Mouse (Mus musculus): ENCODE results near the gene Tbc1d12. TPM values are rescaled to one million over a fixed set of nuclear protein-coding genes. Genes with fewer than 3 reads are reported as not detected.
A peak's percentile ranks its signal among the peaks of the same experiment; 100 is the strongest.

Gene Tbc1d12
- polyA plus RNA-seq (2014; fragmentation: Nextera tagmentation; extraction: Ambion mirVana) = 4.2 and 4.7 TPM in 2 replicates

DNA sequence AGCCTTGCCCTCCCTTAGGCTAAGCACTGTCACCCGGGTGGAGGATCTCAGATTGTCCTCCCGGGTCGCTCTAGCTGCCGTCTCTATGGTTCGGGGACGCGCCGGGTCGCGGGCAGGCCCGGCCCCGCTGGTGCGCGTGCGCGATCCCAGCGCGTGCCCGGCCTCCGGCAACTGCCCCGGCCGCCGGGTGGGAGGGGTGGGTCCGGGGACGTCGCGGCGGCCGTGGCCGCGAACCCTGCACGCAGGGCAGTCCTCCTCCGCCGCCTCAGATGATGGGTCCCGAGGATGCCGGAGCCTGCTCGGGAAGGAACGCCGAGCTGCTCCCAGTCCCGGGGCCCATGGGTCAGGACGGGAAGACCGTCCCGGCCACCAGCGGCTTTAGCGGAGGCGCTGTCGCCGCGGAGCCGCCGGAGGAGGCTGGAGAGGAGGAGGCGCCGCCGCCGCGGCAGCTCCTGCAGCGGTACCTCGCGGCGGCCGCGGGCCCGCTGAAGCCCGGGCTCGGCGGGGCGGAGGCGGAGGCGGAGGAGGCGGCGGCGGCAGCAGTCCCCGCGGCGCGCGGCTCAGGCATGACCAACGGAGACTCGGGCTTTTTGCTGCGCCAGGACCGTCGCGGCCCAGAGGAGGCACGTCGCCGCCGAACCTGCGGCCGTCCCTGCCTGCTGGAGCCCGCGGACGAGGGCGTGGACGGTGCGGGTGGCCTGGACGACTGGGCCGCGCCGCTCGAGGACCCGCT lies at the start of gene Tbc1d12:
Gene Tbc1d12, plus strand, starts transcription at position 142 of the 733 bp plus-strand sequence.
- Histone ChIP-seq H3K27ac (replicated peaks; ENCODE audit: low read depth, low read length) (peak within 1 kb of the TSS; percentile 87), H3K4me1 (ENCODE audit: control insufficient read depth, insufficient read depth, low read length) (no peaks in the 10 kb centered on the region), H3K9ac (ENCODE audit: low read depth, low read length) (peak within 1 kb of the TSS; percentile 86), H3K9me3 (ENCODE audit: control insufficient read depth, low read length) (no peaks in the 10 kb centered on the region), H3K4me2 (ENCODE audit: low read depth, low read length) (peak within 1 kb of the TSS; percentile 65), H3K4me3 (ENCODE audit: low read depth, low read length) (peak within 1 kb of the TSS; percentile 88), H3K36me3 (ENCODE audit: control insufficient read depth, insufficient read depth, low read length) (no peaks in the 10 kb centered on the region), H3K27me3 (replicated peaks; ENCODE audit: control insufficient read depth, insufficient read depth, low read length) (no peaks in the 10 kb centered on the region)
- ATAC-seq (ENCODE audit: low read depth) = peak; percentile 95
- peak; percentile 92 for DNase-seq (ENCODE audit: low spot score)
- whole genome bisulfite sequencing = 0% methylated on average over 11 of the region's 101 CpGs

GRCm38 (mm10) chr19:38787756-38788155 lies 48.6 kb upstream of the Tbc1d12 start:
- no peak for ATAC-seq (ENCODE audit: low read depth)
- H3K4me2 ChIP-seq (ENCODE audit: low read depth, low read length) = no peak overlapping the region
- H3K9ac ChIP-seq (ENCODE audit: low read depth, low read length) = no peak overlapping the region
- no peaks in the 10 kb centered on the region for H3K9me3 ChIP-seq (ENCODE audit: control insufficient read depth, low read length)
- no peaks in the 10 kb centered on the region for H3K27me3 ChIP-seq (replicated peaks; ENCODE audit: control insufficient read depth, insufficient read depth, low read length)
- H3K36me3 ChIP-seq (ENCODE audit: control insufficient read depth, insufficient read depth, low read length) = peaks cover 55% of the 10 kb centered on the region
- 84% methylated on average over 6 of the region's 6 CpGs for WGBS
- no peak overlapping the region for H3K4me3 ChIP-seq (ENCODE audit: low read depth, low read length)
- DNase-seq (ENCODE audit: low spot score) = no peak
- no peaks in the 10 kb centered on the region for H3K4me1 ChIP-seq (ENCODE audit: control insufficient read depth, insufficient read depth, low read length)
- no peak overlapping the region for H3K27ac ChIP-seq (replicated peaks; ENCODE audit: low read depth, low read length)

DNA sequence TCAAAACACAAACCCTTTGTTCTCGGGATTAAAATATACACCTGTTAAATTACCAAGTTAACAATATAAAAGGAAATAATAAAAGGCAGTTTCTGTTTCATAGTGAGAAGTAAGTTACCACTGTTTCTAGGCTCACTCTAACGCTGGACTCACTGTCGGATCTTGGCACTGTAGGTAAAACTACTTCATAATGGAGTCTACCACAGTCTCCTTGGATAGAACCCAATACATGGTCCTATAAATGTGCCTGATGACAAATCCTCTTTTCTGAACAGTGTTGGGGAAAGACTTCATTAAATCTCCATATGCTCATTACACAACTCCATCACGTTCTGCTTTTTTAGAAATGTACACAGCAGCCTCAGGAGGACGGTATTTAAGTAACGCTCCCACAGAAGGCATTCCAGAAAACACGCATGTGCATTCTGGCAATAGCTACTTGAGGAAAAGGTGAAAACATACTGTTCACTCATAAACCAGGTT lies 42.8 kb upstream of the Tbc1d12 start:
- DNase-seq (ENCODE audit: low spot score) = no peak

DNA sequence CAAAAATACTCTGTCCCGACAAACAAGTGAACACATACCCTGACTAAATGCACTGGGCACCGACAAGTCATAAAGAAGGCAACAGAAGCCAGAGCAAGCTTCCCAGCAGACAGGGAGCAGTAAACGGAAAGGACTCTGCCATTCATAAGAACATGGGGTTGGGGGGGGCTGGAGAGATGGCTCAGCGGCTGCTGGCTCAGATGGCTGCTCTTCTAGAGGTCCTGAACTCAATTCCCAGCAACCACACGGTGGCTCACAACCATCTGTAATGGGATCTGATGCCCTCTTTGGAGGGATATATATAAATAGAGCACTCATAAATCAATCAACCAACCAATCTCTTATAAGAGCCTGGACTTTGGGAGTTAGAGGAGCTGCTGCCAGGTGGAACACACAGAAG lies 39.8 kb upstream of the Tbc1d12 start:
- Histone ChIP-seq H3K4me2 (ENCODE audit: low read depth, low read length) (no peak overlapping the region), H3K9me3 (ENCODE audit: control insufficient read depth, low read length) (no peaks in the 10 kb centered on the region), H3K4me3 (ENCODE audit: low read depth, low read length) (no peak overlapping the region), H3K9ac (ENCODE audit: low read depth, low read length) (no peak overlapping the region), H3K4me1 (ENCODE audit: control insufficient read depth, insufficient read depth, low read length) (no peaks in the 10 kb centered on the region), H3K27ac (replicated peaks; ENCODE audit: low read depth, low read length) (no peak overlapping the region), H3K36me3 (ENCODE audit: control insufficient read depth, insufficient read depth, low read length) (peaks cover 77% of the 10 kb centered on the region), H3K27me3 (replicated peaks; ENCODE audit: control insufficient read depth, insufficient read depth, low read length) (no peaks in the 10 kb centered on the region)
- no peak for ATAC-seq (ENCODE audit: low read depth)
- WGBS = 86% methylated on average over 5 of the region's 5 CpGs
- no peak for DNase-seq (ENCODE audit: low spot score)

More for the DNA sequence above, 42.8 kb upstream of the Tbc1d12 start:
- H3K4me3 ChIP-seq (ENCODE audit: low read depth, low read length) = no peak overlapping the region
- H3K4me1 ChIP-seq (ENCODE audit: control insufficient read depth, insufficient read depth, low read length) = no peaks in the 10 kb centered on the region
- no peak for ATAC-seq (ENCODE audit: low read depth)
- WGBS = 91% methylated on average over 7 of the region's 7 CpGs
- H3K4me2 ChIP-seq (ENCODE audit: low read depth, low read length) = no peak overlapping the region
- H3K36me3 ChIP-seq (ENCODE audit: control insufficient read depth, insufficient read depth, low read length) = peaks cover 94% of the 10 kb centered on the region
- no peak overlapping the region for H3K27ac ChIP-seq (replicated peaks; ENCODE audit: low read depth, low read length)
- no peaks in the 10 kb centered on the region for H3K27me3 ChIP-seq (replicated peaks; ENCODE audit: control insufficient read depth, insufficient read depth, low read length)
- H3K9ac ChIP-seq (ENCODE audit: low read depth, low read length) = no peak overlapping the region
- no peaks in the 10 kb centered on the region for H3K9me3 ChIP-seq (ENCODE audit: control insufficient read depth, low read length)

GRCm38 (mm10) chr19:38798291-38798690 lies 38.1 kb upstream of the Tbc1d12 start:
- Histone ChIP-seq H3K27ac (replicated peaks; ENCODE audit: low read depth, low read length) (no peak overlapping the region), H3K4me2 (ENCODE audit: low read depth, low read length) (no peak overlapping the region), H3K36me3 (ENCODE audit: control insufficient read depth, insufficient read depth, low read length) (peaks cover 76% of the 10 kb centered on the region), H3K9me3 (ENCODE audit: control insufficient read depth, low read length) (no peaks in the 10 kb centered on the region), H3K4me3 (ENCODE audit: low read depth, low read length) (no peak overlapping the region), H3K9ac (ENCODE audit: low read depth, low read length) (no peak overlapping the region), H3K27me3 (replicated peaks; ENCODE audit: control insufficient read depth, insufficient read depth, low read length) (no peaks in the 10 kb centered on the region), H3K4me1 (ENCODE audit: control insufficient read depth, insufficient read depth, low read length) (no peaks in the 10 kb centered on the region)
- 89% methylated on average over 1 of the region's 1 CpGs for WGBS
- ATAC-seq (ENCODE audit: low read depth) (no peak), DNase-seq (ENCODE audit: low spot score) (no peak)

GRCm38 (mm10) chr19:38798801-38799200 lies 37.6 kb upstream of the Tbc1d12 start:
- no peak for DNase-seq (ENCODE audit: low spot score)
- no peak overlapping the region for H3K27ac ChIP-seq (replicated peaks; ENCODE audit: low read depth, low read length)
- H3K4me2 ChIP-seq (ENCODE audit: low read depth, low read length) = no peak overlapping the region
- peaks cover 76% of the 10 kb centered on the region for H3K36me3 ChIP-seq (ENCODE audit: control insufficient read depth, insufficient read depth, low read length)
- H3K9ac ChIP-seq (ENCODE audit: low read depth, low read length) = no peak overlapping the region
- WGBS = 91% methylated on average over 6 of the region's 6 CpGs
- no peaks in the 10 kb centered on the region for H3K9me3 ChIP-seq (ENCODE audit: control insufficient read depth, low read length)
- no peaks in the 10 kb centered on the region for H3K4me1 ChIP-seq (ENCODE audit: control insufficient read depth, insufficient read depth, low read length)
- H3K27me3 ChIP-seq (replicated peaks; ENCODE audit: control insufficient read depth, insufficient read depth, low read length) = no peaks in the 10 kb centered on the region
- no peak for ATAC-seq (ENCODE audit: low read depth)
- no peak overlapping the region for H3K4me3 ChIP-seq (ENCODE audit: low read depth, low read length)

DNA sequence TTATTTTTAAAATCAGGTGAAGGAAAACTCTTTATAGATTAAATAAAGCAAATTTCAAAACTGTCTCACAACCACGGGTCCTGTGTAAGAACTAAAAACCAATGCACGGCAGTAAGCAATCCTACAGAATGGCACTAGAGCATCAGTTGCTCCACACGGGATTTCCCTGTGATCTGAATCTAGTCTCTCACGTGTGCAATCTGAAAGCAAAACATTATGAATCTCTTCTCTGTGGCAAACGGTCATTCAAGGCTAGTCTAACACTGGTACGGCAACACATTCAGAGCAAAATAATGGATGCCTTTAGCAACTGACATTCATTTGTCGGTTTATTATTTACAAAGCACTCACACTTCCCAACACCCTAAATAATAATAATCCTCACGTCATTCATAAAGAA lies 18.2 kb upstream of the Tbc1d12 start:
- 39% methylated on average over 8 of the region's 8 CpGs for WGBS
- Histone ChIP-seq H3K4me1 (ENCODE audit: control insufficient read depth, insufficient read depth, low read length) (peaks cover 4% of the 10 kb centered on the region; the same call in 1 of the 2 replicates), H3K27ac (replicated peaks; ENCODE audit: low read depth, low read length) (no peak overlapping the region), H3K4me3 (ENCODE audit: low read depth, low read length) (peak overlapping the region; percentile 75), H3K9me3 (ENCODE audit: control insufficient read depth, low read length) (no peaks in the 10 kb centered on the region), H3K27me3 (replicated peaks; ENCODE audit: control insufficient read depth, insufficient read depth, low read length) (no peaks in the 10 kb centered on the region), H3K4me2 (ENCODE audit: low read depth, low read length) (peak overlapping the region; percentile 80), H3K36me3 (ENCODE audit: control insufficient read depth, insufficient read depth, low read length) (peaks cover 23% of the 10 kb centered on the region), H3K9ac (ENCODE audit: low read depth, low read length) (peak overlapping the region; percentile 87)
- no peak for ATAC-seq (ENCODE audit: low read depth)
- DNase-seq (ENCODE audit: low spot score) = no peak

DNA sequence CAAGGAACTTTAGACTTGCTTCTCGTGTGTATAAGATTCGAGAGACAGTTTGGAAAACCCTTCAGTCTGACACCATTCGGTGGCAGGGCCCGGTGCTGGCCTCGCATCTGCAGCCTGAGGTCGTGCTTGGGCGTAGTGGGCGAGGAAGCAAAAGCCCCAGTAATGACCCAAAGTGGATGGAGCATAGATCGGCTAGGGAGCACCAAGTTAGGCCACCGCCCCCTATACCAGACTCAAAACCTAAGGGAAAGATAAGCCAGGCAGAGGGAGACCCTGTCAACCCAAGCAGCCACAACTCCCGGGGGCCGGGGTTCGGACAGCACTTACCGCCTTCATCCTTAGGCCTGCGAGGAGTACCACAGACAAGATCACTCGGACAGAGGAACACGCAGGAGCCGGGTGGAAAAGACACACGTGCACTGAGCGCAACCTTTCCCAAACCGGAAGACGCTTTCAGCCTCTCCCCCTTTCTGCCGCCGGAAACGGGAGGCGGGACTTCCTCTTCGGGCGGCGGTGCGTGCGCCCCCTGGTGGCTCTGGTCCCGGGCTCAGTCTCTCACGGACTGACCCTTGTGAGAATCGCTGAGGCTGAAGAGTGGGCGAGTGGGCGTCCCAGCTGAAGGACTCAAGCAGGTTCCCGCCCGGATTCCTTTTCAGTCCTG lies 17.5 kb upstream of the Tbc1d12 start, which contains the start of gene Noc3l:
Gene Noc3l, minus strand, starts transcription at position 472 of the 661 bp plus-strand sequence.
- no peaks in the 10 kb centered on the region for H3K9me3 ChIP-seq (ENCODE audit: control insufficient read depth, low read length)
- H3K9ac ChIP-seq (ENCODE audit: low read depth, low read length) = peak within 1 kb of the TSS; percentile 87
- peak within 1 kb of the TSS; percentile 75 for H3K4me3 ChIP-seq (ENCODE audit: low read depth, low read length)
- H3K27ac ChIP-seq (replicated peaks; ENCODE audit: low read depth, low read length) = peak within 1 kb of the TSS; percentile 53
- WGBS = 0% methylated on average over 30 of the region's 38 CpGs
- H3K4me2 ChIP-seq (ENCODE audit: low read depth, low read length) = peak within 1 kb of the TSS; percentile 80
- peaks cover 4% of the 10 kb centered on the region; the same call in 1 of the 2 replicates for H3K4me1 ChIP-seq (ENCODE audit: control insufficient read depth, insufficient read depth, low read length)
- DNase-seq (ENCODE audit: low spot score) (peak; percentile 93), ATAC-seq (ENCODE audit: low read depth) (peak; percentile 96)
- peaks cover 20% of the 10 kb centered on the region for H3K36me3 ChIP-seq (ENCODE audit: control insufficient read depth, insufficient read depth, low read length)
- H3K27me3 ChIP-seq (replicated peaks; ENCODE audit: control insufficient read depth, insufficient read depth, low read length) = no peaks in the 10 kb centered on the region
